Mouse (Mus musculus) cerebellum, postnatal 4 days (tissue): ENCODE data around the gene Slc26a10.
A peak's percentile ranks its signal among the peaks of the same experiment; 100 is the strongest.
"Not testable (repeated sequence)": the region's sequence is repeated elsewhere in the genome, so short reads cannot be mapped to it uniquely, and the experiment has no call there.

ENCODE experiments used
- DNase-seq, 2 experiments: peaks; one replicate each; pipeline ENCODE4 v3.0.0; 2022; ENCODE audit warnings: low spot score in 2 of 2, mixed read lengths in 1 of 2

Slc26a10 gene

DNA sequence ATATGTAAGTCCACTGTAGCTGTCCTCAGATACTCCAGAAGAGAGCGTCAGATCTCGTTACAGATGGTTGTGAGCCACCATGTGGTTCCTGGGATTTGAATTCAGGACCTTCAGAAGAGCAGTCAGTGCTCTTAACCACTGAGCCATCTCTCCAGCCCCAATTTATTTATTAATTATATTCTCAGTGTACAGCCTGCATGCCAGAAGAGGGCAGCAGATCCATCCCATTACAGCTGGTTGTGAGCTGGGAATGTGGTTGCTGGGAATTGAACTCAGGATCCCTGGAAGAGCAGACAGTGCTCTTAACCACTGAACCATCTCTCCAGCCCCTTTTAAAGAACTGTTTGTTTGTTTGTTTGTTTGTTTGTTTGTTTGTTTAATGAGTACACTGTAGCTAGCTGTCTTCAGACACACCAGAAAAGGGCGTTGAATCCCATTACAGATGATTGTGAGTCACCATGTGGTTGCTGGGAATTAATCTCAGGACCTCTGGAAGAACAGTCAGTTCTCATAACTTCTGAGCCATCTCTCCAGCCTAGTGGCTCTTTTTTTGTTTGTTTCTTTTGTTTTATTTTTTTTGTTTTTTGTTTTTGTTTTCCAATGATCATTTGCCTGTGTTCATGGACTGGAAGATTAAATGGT is 45.9 kb downstream of the Slc26a10 start:
- not testable (repeated sequence) for DNase-seq

- no peak for DNase-seq
Measured at GRCm38 (mm10) chr10:127132469-127132868, 48.0 kb downstream of the Slc26a10 start.

GRCm38 (mm10) chr10:127129431-127129830 is 51.0 kb downstream of the Slc26a10 start:
- no peak for DNase-seq

DNA sequence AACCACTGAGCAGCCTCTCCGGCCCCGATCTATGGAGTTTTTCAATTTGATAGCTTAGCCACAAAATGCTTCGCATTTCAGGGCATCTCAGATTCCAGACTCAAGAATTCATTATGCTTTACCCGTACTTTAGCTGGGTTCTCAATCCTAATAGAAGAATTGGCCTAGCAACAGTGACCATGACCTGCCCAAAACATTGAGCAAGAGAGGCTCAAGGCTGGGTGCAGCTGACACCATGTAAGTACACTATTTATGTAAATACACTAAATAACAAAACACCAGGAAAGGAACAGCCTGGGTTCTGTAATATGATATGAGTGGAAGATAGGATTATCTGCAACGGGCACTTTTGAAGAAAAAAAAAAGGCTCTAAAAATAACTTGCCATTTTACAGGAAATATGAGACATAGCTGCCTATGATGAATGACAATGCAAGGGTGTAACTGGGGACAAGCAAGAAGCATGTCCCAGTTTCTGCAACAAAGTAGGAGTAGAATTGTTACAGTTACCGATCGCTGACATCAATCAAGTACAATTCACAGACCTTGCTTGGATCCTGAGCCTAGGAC is 52.6 kb downstream of the Slc26a10 start:
- no peak for DNase-seq

DNA sequence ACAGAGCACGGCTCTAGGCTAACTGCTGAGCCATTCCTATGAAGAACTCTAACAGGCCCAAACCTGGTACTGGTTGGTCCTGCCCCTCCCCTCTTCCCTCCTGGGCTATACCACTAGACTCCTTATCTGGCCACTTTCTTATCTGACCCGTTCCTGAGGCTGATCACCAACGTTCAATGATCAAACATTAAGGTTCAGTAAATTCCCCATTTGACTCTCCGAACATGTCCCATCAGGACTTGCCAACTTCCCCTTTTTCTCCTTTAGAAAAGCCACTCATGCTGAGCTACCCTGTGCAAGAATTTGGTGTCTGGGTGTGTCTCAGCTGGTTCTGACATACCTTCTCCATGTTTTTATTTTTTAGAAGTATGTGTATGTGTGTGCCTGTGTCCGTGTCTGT is 53.9 kb downstream of the Slc26a10 start:
- DNase-seq = no peak

- DNase-seq = peak in 1 of 2 experiments; percentile 15
Measured at GRCm38 (mm10) chr10:127125210-127126001, 55.0 kb downstream of the Slc26a10 start.

- peak in 1 of 2 experiments; percentile 67 for DNase-seq
Measured at GRCm38 (mm10) chr10:127123436-127123805, 57.0 kb downstream of the Slc26a10 start.

- no peak for DNase-seq
Measured at GRCm38 (mm10) chr10:127122784-127123435, 57.5 kb downstream of the Slc26a10 start.

DNA sequence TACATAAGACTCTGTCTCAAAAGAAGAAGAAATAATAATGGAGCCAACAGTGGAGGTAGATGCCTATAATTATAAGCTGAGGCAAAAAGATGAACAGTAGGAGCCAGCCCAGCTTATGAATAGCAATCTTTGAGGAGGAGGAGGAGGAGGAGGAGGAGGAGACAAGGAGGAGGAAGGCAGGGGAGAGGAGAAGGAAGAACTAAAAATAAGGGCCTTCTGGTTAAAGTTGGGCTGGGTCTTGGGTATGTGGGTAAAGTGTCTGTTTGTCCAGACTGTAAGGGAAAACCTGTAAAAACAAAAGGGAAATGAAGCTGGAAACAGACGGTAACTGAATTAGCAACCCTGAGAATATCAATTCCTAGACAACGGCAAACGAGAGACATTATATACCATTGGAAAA is 58.4 kb downstream of the Slc26a10 start:
- no peak for DNase-seq
